Mouse (Mus musculus): ENCODE data around the gene Defb20.
"Not testable (repeated sequence)": the region's sequence is repeated elsewhere in the genome, so short reads cannot be mapped to it uniquely, and the experiment has no call there.

The Defb20 gene

DNA sequence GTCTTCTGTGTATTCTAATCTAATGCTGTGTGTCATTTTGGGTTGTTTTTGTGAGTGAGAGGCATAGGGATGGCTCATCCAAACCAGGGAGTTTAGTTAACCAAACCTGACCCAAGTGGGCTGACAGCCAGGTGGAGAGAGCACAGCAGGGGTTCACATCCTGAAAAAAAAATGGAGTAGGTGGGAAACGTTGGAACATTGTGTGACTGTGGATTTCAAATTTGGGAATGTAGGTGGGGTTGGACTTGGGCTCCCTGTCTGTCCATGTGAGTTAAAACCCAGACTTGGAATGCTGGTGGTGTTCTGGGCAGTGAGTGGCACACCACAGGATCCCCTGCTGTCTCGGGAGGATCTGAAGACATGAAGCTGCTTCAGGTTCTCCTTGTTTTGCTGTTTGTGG lies at the start of gene Defb20:
Gene Defb20, plus strand, starts transcription at position 301 of the 400 bp plus-strand sequence.
- DNase-seq (ENCODE audit: low spot score): no peak

- DNase-seq (ENCODE audit: low spot score): peak; percentile 35
These were observed 49.4 kb upstream of the Defb20 start for GRCm38 (mm10) chr2:152427493-152427892.

DNA sequence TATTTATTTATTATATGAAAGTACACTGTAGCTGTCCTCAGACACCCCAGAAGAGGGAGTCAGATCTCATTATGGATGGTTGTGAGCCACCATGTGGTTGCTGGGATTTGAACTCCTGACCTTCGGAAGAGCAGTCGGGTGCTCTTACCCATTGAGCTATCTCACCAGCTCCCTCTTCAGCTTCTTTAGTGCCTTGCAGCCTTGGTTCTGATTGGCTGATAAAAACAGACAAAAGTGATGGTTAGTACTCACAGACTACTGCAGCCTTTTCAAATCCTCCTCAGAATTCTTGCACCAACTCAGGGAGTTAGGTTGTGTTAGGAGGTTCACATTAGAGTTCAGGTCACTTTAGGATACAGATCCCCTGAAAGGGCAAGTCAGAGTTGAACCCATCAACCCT lies 48.4 kb upstream of the Defb20 start:
- not testable (repeated sequence) for DNase-seq (ENCODE audit: low spot score)

GRCm38 (mm10) chr2:152436405-152436901 lies 40.4 kb upstream of the Defb20 start:
- DNase-seq (ENCODE audit: low spot score): no peak

DNA sequence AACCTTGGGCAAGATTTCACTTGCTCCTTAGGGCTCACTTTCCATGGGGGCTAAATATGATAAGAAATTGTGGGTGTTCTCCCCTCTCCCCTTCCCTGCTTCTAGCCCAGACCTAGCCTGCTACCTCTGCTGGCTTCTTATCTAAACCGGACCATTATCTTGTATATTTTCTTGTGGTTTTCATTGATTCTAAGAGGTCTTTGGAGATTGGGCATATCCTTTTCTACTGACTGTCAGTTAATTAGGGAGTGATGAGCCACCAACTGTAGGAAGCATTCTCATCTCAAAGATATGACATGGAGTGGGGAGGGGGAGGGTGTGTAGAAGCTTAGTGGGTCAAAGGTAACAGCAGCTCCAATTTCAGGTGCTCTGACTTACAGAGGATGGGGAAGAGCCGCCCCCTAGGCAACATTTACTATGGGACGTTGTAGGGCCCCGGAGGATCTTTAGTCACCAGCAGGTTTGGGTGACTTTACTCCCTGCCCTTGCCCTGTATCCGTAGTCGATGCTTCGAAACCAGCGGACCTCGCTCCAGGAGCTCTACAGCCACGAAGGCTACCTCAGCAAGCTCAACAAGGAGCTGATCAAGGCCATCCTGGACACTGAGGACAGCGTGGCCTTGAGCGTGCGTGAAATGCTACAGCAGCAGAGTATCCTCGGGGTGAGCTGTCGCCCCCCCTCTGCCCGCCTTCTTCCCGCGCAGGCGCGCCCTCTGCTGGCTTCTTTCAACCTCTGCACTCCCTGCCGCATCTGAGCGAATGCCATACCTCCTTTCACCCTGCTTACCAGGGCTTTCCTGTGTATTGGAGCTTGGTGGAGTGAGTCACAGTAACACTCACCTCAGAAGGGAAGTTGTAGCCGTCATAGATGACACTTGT lies 39.6 kb upstream of the Defb20 start:
- peak; percentile 95 for DNase-seq (ENCODE audit: low spot score)

GRCm38 (mm10) chr2:152438963-152439362 lies 37.9 kb upstream of the Defb20 start:
- DNase-seq (ENCODE audit: low spot score): no peak

DNA sequence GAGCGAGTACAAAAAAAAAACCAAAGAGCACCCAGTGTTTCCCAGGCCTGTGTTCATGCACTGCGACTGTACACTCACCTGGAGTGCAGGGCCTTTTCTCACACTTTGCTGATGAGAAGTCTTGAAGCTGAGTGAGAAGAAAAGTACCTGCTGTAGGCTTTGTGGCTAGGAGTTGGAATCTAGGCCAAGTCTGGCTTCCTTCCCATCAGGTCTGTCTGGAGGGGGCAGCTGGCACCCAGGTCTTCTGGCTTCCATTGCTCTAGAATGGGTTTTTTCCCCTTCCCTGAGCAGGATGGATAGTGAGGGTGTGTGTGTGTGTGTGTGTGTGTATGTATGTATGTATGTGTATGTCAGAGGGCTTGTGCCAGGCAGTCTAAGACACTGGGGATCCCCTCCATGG lies 37.0 kb upstream of the Defb20 start:
- DNase-seq (ENCODE audit: low spot score): no peak

DNA sequence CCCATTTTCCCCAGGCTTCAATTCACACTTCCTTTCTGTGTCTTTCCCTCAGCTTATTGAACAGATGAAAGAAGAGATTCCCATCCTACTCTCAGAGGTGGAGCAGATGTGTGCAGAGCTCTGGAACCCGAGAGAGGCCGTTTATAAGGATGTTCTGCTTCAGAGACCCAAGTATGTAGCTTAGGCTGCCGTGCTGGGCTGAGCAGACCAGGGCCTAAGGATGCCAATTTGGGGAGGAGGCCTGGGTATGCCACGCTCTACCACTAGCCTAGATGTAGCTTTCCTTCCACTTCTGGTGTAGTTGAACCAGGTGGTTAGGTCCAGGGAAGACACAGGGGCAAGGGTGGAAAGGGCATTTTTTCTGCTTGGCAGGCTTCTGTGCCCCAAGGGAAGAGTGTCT lies 34.5 kb upstream of the Defb20 start:
- DNase-seq (ENCODE audit: low spot score): no peak

DNA sequence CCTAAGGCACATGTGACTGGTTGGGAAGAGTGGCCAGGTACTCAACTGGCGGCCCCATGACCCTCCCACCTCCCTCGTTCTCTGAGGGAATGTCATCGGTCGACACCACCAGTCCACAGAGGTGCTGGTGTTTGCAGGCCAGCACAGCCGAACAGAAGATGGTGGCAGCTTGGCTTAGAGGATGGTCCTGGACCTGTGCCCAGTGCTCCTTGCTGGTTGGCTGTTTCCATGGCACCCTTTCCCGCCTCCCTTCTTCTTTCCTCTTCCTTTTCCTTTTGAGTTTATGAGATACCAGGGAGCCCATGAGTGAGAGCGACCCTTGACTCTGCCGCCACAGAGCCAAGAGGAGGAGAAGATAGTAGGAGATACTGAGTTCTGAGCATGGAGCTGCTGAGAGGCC lies 33.6 kb upstream of the Defb20 start:
- no peak for DNase-seq (ENCODE audit: low spot score)

DNA sequence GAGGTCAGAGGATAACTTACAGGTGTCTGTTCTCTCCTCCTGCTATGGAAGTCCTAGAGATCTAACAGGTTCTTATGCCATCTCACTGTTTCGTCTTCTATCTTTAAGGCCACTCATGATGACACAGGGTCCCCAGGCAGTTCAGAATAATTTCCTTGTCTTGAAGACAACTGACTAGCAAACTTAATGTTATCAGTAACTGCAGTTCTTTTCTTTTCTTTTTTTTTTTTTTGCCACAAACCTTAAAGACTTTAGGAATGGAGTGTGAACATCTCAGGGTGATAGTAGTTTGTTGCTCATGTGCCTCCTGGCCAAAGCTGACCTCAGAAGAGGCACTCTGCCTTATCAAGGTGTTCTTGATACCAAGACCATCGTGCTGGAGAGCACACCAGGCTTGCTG lies 30.2 kb upstream of the Defb20 start:
- no peak for DNase-seq (ENCODE audit: low spot score)

DNA sequence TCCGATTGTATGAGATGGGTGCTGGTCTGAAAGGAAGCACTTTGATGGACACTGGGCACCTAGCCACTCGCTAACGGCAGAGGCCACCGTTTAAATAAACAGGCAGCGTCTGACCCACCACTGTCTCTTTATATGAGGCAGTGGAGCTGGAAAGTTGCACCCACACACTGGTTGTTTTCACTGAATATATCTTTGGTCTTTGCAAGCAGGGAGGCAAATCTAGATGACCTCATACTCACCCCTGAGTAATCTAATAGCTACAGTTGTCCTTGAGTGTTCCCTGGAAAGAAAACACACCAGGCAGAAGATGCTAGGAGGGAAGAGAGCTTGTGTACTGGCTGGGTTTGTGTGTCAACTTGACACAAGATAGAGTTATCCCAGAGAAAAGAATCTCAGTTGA lies 29.4 kb upstream of the Defb20 start:
- no peak for DNase-seq (ENCODE audit: low spot score)

DNA sequence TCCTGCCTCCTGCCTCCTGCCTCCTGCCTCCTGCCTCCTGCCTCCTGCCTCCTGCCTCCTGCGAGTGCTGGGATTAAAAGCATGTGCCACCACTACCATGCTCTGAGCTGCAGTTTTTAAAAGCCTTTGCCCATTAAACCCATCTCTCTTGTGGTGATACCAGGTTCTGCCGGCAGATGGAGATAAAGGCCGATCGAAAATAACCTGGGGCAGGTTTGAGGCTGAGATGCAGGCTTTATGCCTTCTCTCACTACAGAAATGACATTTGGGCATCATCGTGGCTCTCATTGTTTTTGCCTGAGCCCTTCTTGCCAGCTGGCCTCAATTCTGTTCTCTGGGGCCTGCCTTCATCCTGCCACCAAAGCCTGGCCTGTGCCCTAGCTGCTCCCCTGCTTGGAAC lies 26.6 kb upstream of the Defb20 start:
- DNase-seq (ENCODE audit: low spot score): peak; percentile 77

DNA sequence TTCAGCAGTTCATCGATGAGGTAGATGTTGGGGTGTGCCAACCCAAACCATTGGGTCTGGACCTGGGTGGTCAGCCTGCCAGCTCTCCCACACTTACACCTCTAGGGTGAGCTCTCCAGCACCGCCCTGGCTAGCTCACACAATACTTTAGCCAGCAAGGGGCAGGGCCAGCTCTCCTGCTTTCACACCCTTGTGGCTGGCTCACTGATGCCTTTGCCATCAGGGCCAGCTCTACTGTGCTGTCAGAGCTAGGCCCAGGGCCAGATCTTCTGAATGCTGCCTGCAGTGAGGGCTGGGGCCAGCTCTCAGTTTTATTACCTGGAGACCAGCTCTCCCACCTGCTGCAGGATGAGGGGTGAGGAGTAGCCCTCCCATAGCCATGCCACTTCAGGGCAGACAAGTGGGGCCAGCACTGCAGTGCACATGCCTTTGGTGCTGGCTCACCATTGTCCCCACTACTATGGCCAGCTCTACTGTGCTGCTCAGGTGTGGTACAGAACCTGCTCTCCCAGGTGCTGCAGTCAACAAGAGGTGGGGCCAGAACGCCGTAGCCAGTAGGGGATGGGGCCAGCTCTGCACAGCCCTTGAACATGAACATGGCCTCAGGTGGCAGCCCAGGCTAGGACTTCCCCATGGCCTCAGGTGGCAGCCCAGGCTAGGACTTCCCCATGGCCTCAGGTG lies 24.6 kb upstream of the Defb20 start:
- DNase-seq (ENCODE audit: low spot score): no peak

DNA sequence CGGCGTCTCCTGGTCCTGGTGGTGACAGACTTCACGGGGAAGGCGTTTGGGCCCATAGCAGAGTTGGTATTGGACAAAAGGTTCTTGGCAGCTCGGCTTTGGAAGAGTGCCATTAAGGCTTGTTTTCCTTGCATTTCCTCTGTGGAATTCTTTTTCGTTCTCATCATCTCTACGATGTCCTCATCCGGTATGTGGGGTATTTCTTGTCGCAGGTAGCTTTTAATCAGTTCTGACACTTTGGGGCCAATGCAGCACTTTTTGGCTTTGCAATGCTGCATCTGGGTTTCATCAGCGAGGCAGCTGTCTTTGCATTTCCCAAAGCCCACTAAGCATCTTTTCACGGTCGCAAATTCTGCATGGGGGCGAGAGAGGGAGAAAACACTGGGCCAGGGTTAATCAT lies 17.6 kb upstream of the Defb20 start:
- DNase-seq (ENCODE audit: low spot score): no peak

- DNase-seq (ENCODE audit: low spot score): no peak
These were observed 12.2 kb upstream of the Defb20 start, which contains the start of gene Defb23 for GRCm38 (mm10) chr2:152464570-152465150. Defb23 (minus strand) TSS chr2:152464620.

- DNase-seq (ENCODE audit: low spot score): peak; percentile 77
These were observed 5.9 kb upstream of the Defb20 start for GRCm38 (mm10) chr2:152470973-152471372.

DNA sequence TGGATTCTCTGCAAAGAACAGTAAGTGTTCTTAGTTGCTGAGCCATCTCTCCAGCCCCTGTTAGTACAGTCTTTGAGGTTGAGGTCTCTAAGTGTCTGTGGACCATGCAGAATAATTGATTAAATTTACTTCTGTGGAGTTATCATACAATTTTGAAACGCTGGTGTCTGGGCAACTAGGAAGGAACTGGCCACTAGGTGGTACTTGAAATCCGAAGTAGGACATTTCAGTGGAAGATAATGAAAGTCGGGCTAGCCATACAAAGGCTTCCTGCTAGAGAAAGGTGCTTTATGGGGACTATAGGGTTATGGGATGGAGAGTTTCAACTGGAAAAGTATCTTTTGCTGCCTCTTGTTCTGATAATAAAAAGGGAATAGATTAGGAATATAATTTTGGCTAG lies 4.4 kb upstream of the Defb20 start:
- DNase-seq (ENCODE audit: low spot score): peak; percentile 22

DNA sequence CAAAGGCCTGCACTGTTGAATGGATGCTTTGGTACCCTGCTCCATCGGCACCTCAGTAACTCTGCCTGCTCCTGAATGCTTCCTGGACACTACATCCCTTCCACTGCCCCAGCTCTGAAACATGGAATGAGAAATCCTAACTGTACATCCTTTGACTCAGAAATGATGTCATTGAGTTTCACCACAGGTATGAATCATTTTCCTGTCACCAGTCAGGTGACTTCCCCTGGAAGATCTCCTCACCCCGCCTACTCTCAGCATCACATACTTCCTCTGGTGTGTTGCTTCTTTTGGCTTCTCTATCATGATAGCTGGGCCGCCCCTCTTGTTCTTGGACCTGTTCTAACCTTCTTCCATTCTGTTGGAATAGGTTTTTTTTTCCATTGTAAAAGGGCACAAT lies 4.0 kb downstream of the Defb20 start:
- DNase-seq (ENCODE audit: low spot score): no peak

- DNase-seq (ENCODE audit: low spot score): no peak
These were observed 4.9 kb downstream of the Defb20 start for GRCm38 (mm10) chr2:152481726-152482125.

DNA sequence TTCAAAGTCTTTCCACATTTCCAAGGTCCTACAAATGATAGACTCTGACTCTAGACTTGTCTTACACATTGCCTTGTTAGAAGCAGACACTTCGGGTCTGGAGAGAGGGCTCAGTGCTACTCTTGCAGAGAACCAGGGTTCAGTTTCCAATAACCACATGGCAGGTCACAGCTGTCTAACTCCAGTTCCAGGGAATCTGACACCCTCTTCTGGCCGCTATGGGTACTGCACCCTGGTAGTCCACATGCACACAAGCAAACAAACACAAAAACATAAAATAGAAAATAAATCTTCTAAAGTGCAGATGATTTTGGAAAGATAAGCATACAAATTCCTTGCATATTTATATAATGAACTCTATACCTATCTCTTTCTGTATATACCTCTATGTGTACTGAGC lies 10.2 kb downstream of the Defb20 start:
- DNase-seq (ENCODE audit: low spot score): no peak

GRCm38 (mm10) chr2:152490038-152490437 lies 13.2 kb downstream of the Defb20 start, which contains the start of gene Defb22:
Defb22 (minus strand) TSS chr2:152490138.
- DNase-seq (ENCODE audit: low spot score): no peak

DNA sequence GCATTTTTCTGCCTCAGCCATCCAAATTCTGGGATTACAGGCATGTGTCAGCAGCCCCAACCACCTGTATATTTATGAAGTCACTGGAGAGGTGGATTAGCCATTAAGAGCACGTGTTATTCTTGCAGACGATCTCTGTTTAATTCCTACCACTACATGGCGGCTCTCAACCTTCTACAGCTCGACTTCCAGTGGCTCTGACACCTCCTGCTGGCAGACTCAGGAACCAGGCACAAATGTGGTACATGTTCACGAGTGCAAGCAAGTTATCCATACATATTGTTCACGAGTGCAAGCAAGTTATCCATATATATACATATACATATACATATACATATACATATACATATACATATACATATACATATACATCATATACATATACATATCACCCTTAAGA lies 16.3 kb downstream of the Defb20 start:
- no peak for DNase-seq (ENCODE audit: low spot score)

- DNase-seq (ENCODE audit: low spot score): no peak
These were observed 21.2 kb downstream of the Defb20 start for GRCm38 (mm10) chr2:152498020-152498419.

Measured in retina, embryonic 14.5 days (tissue).